Mouse (Mus musculus) T-helper 1 cell (primary cell): Measurements from ENCODE around the gene Bmp7.

ENCODE experiments used
- in situ Hi-C: fragments of 300-600 bp; cut with MboI, MseI; formaldehyde crosslinking; loops from one replicate; pipeline ENCODE4 v1.15.1; 2025; ENCODE audit warnings: high pct_unique_total_duplicates

Bmp7 gene

GRCm38 (mm10) chr2:172856549-172856948 lies 83.6 kb downstream of the Bmp7 start:
- in situ Hi-C loops: loop anchor here (5.0 kb wide), 1 partner anchor 856 kb away; no protein-coding TSS in a partner anchor

DNA sequence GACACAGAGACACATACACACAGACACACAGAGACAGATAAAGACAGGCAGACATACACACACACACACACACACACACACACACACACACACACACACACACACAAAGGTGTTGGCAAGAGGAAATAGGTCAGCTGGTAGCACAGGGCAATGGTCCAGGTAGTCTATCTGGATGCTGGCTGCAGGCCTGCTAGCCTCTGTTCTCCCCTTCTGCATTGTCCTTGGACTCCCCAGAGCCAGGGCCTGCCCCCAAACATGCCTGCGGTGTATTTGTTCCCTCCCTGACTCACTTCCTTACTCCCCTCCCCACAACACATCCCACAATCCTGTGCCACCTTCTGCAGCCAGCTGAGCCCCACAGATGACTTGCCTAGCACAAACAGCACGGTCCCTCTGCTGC lies 86.0 kb downstream of the Bmp7 start:
- in situ Hi-C loops: no loop called here

GRCm38 (mm10) chr2:172851773-172852172 lies 88.3 kb downstream of the Bmp7 start:
- in situ Hi-C loops: no loop called here

DNA sequence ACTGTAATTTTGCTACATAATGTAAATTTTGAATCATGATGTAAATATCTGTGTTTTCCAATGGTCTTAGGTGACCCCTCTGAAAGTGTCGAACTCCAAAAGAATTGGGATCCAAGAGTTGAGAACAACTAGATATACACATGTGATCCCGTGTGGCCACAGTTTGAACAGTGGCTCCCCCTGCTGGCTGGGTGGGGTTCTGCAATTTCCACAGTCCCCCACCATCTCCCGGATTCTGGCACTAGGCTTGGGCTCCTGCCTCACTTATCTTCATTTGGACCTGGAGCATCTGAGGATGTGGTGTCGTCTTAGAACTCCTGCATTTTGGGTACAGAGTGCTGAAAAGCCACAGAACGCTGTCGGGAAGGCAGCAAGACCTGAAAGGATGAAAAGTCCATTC lies 91.9 kb downstream of the Bmp7 start:
- in situ Hi-C loops: no loop called here

GRCm38 (mm10) chr2:172846311-172846575 lies 93.9 kb downstream of the Bmp7 start:
- in situ Hi-C loops: no loop called here

DNA sequence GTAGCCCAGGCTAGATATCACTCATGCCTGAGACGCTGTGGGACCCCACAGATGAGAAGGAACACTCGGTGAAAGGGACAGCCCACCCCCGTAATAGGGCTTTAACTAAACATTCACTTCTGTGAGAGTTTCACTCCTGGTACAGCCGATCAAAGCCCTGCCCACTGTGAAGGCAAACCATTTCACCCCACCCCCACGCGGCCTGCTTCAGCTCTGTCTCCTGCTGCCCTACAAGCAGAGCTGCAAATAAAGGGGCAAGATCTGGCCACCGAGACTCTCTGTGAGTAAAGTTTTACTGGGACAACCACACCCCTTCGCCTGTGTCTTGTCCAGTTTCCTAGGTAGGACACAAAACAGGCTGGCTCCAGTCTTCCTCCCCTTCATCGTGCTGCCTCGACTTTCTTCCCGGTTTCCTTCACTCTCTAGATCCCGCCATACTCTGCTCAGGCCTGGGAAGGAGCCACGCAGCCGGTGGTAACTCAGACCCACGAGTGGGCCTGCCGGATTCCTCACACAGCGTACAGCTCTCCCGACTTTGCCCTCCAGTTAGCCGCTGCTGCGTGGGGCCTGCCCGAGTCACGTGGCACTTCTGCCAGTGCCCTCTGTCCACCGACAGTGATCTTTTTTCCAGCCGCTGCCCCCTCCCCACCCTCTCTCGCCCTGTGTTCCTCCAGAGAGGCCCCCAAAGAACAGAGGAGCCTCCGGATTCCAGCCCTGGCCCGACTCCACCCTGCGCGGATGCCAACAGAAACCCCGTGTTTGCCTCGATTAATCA lies 94.4 kb downstream of the Bmp7 start:
- in situ Hi-C loops: no loop called here

DNA sequence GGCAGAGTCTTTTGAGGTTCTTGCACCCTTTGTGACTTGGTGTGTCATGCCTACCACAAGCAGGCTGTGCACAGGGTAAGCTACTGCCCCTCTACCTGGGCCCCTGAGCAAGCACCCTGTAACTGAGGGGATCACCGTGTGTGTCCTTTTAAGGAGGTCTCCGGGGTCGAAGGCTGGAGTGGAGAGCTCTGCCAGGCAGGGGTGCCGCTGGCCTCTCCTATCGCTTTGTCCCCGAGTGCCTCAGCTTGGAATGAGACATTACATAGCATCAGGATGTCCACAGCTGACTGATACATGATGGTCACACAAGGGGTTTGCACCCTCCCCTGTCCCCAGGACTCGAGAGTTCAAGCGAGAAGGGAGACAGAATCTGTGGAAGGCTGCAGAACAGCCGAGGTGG lies 96.2 kb downstream of the Bmp7 start:
- in situ Hi-C loops: loop anchor here (5.0 kb wide), 1 partner anchor 238 kb away; no protein-coding TSS in a partner anchor

DNA sequence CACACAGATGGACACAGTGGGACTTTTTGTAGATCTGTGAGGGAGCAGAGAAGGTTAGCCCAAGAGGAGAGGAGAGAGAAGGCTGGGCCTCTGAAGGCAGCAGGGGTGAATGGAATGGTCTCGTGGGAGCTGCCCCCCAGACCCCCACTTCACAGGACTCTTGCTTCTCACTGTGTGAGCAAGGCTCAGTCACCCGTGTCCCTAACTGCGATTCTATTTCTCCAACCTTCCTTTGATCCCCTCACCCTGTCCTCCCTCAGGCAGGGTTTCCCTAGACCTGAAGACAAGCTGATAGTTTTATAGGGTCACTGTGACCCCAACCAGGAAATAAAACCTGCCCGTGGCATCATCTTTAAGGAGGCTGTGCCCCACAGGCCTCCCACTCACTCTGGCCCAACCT lies 97.8 kb downstream of the Bmp7 start:
- in situ Hi-C loops: loop anchor here (5.0 kb wide), 1 partner anchor 240 kb away; no protein-coding TSS in a partner anchor

DNA sequence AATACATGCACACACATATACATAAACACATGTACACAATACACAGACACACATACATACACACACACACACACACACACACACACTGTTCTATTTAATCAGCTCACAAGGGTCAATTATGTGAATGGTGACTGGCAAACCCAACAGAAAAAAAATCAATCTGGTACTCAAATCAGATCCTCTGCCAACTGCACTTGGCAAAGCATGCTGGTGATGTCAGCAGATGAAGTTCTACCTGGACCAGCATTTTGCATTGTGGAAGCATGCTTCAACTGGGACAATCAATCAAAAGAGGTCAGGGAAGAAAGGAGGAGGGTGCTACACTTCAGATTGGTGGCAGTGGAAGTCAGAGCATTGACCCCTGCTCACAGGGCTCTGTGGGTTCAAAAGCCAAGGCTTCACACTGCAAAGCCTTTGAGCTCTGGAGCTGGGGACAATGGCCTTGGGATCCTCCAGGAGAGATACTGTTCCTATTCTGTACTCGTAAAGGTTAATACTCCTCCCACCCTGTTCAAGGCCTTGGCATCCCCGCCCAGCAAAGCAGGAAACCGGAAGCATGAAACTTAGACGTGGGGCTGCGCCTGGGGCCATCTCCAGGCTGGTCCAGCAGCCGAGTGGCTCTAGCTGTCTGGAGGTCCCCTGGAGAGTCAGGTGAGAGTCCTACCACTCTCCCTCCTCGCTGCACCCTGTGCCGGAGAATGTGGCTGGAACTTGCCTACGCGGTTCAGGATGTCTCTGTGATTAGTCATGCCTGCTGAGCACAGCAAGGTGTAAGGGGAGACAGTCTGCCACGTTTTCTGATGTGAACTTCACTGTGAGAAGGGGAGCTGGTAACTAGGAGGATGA lies 99.0 kb downstream of the Bmp7 start:
- in situ Hi-C loops: loop anchor here (5.0 kb wide), 1 partner anchor 241 kb away; no protein-coding TSS in a partner anchor

GRCm38 (mm10) chr2:172839317-172839980 lies 100.7 kb downstream of the Bmp7 start:
- in situ Hi-C loops: loop anchor here (5.0 kb wide), 1 partner anchor 153 kb away; no protein-coding TSS in a partner anchor

- in situ Hi-C loops: loop anchor here (5.0 kb wide), 1 partner anchor 156 kb away; no protein-coding TSS in a partner anchor
Measured at GRCm38 (mm10) chr2:172836516-172836915, 103.6 kb downstream of the Bmp7 start.

DNA sequence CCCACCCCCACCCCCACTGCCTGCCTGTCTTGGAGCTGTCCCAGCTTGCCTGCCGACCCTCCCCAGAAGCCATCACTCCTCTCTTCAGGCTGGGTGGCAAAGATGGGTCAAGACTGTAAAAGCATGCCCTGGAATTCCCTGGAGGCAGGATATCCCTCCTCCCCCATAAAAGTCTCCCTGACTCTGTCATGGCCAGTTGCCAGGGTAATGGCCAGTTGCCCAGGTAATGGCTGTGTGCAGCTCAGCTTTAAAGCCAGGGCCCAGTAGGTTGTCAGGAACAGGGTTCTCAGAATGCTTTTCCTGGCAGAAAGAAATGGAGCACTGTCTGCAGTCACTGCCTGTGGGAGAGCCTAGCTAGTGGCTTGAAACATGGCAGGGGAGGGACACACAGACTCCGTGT lies 106.9 kb downstream of the Bmp7 start:
- in situ Hi-C loops: no loop called here

GRCm38 (mm10) chr2:172831762-172832161 lies 108.4 kb downstream of the Bmp7 start:
- in situ Hi-C loops: no loop called here

DNA sequence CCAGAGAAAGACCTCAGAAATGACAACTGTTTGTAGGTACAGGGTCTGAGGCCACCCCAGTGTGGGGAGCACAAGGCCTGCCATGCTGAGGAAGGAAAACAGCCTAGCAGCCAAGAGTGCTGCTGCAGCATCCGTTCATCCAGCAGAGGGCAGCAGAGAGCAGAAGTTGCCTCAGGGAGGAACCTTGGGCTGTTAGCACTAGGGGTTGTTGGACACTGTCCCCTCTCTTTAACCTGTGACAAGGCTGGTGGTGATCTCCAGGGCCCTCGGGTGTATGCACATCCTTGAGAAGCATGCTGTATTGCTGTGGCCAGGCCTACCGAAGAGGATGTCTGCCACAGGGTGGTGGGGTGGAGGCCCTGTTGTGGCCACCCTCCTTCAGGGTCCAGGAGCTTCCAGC lies 109.0 kb downstream of the Bmp7 start:
- in situ Hi-C loops: no loop called here

DNA sequence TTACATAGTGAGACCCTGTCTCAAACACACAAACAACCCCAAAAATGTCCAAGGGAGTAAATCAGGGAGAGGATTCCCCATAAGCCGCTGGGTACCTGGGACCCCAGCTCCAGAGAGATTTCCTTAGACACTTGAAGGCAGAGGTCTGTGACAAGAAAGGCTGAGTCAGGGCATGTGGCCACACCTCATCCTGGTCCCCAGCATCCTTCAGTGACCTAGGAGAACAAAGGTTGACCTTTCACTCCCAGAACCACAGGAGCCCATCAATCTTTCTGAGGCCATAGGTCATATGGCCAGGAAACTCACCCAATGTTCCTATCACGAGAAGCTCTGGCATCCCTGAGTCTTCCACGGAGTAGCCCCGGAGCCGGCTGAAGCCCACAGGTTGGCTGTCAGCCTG lies 111.9 kb downstream of the Bmp7 start:
- in situ Hi-C loops: no loop called here

GRCm38 (mm10) chr2:172827564-172827963 lies 112.6 kb downstream of the Bmp7 start:
- in situ Hi-C loops: no loop called here

GRCm38 (mm10) chr2:172825785-172826145 lies 114.4 kb downstream of the Bmp7 start:
- in situ Hi-C loops: no loop called here

- in situ Hi-C loops: no loop called here
Measured at GRCm38 (mm10) chr2:172824906-172825784, 115.0 kb downstream of the Bmp7 start.

- in situ Hi-C loops: no loop called here
Measured at GRCm38 (mm10) chr2:172818631-172819230, 121.4 kb downstream of the Bmp7 start.
